Mouse (Mus musculus) lung, adult 2 months (tissue): ENCODE measurements around the gene Vps37c. TPM values are rescaled to one million over a fixed set of nuclear protein-coding genes. Genes with fewer than 3 reads are reported as not detected.

Experiments used
- DNase-seq: peaks from one replicate; pipeline ENCODE4 v3.0.0; 2022
- H3K4me1 ChIP-seq: fragments of 200-500 bp; 2 replicates; pipeline ENCODE4 v1.6.1; 2011; ENCODE audit warnings: low read length; ENCODE audit not compliant: control insufficient read depth, insufficient read depth
- H3K4me3 ChIP-seq: fragments of 200-500 bp; replicated peaks from 2 replicates; pipeline ENCODE3; 2011; ENCODE audit warnings: low read depth, mild to moderate bottlenecking, control low read depth, low read length; ENCODE audit errors: extremely low read depth
- CTCF ChIP-seq: fragments of 200-500 bp; IDR thresholded peaks from 2 replicates; pipeline ENCODE4 v1.5.1; 2011; ENCODE audit warnings: mild to moderate bottlenecking, low read length, control low read depth; ENCODE audit not compliant: insufficient read depth
- POLR2A ChIP-seq: fragments of 200-500 bp; IDR thresholded peaks from 2 replicates; pipeline ENCODE4 v1.6.1; 2011; ENCODE audit warnings: low read depth, mild to moderate bottlenecking, control low read depth, low read length, borderline replicate concordance; ENCODE audit errors: extremely low read depth
- WGBS: fragments of 180-500 bp; shearing (Covaris S2); methylation state at CpG from one replicate; pipeline ENCODE4 v1.1.7; 2018; 5-methylcytosine and 5-hydroxymethylcytosine counted together
- polyA plus RNA-seq: library from polyadenylated mRNA; depleted of rRNA; stranded (reverse); fragments of >200 nt; gene quantifications from 2 replicates; pipeline ENCODE4 v1.2.3, GENCODE M21; 2012

The Vps37c gene
- polyA plus RNA-seq, 1 experiment: 39.3 TPM

GRCm38 (mm10) chr19:10735861-10736260, 47.3 kb downstream of the Vps37c start:
- 87% methylated on average over 7 of the region's 7 CpGs for WGBS
- Histone ChIP-seq H3K4me3 (no peak overlapping the region), H3K4me1 (no peaks in the 10 kb centered on the region)

GRCm38 (mm10) chr19:10738038-10738437, 49.5 kb downstream of the Vps37c start:
- DNase-seq: no peak
- TF ChIP-seq CTCF (no peak), POLR2A (no peak)
- Histone ChIP-seq H3K4me1 (0 out of 2 replicates have a peak, but pooled peaks cover 3% of the 10 kb centered on the region), H3K4me3 (no peak overlapping the region)
- WGBS: 97% methylated on average over 6 of the region's 6 CpGs

More at GRCm38 (mm10) chr19:10735861-10736260, 47.3 kb downstream of the Vps37c start:
- TF ChIP-seq CTCF (no peak), POLR2A (no peak)
- no peak for DNase-seq

GRCm38 (mm10) chr19:10738811-10739210, 50.3 kb downstream of the Vps37c start, which contains the start of gene Cd5:
Cd5 (minus strand) TSS chr19:10739002.
- Histone ChIP-seq H3K4me1 (0 out of 2 replicates have a peak, but pooled peaks cover 3% of the 10 kb centered on the region), H3K4me3 (no peak within 1 kb of the TSS)
- TF ChIP-seq POLR2A: no peak
- TF ChIP-seq CTCF: no peak
- WGBS: 50% methylated on average over 4 of the region's 4 CpGs
- no peak for DNase-seq

- no peak for DNase-seq
- TF ChIP-seq CTCF: no peak
- TF ChIP-seq POLR2A: no peak
- 85% methylated on average over 4 of the region's 4 CpGs for WGBS
- H3K4me3 ChIP-seq: no peak overlapping the region
- 0 out of 2 replicates have a peak, but pooled peaks cover 3% of the 10 kb centered on the region for H3K4me1 ChIP-seq
These were observed 51.4 kb downstream of the Vps37c start for GRCm38 (mm10) chr19:10739916-10740315.

- 21% methylated on average over 11 of the region's 11 CpGs for WGBS
- DNase-seq: no peak
- TF ChIP-seq POLR2A (no peak), CTCF (no peak)
- Histone ChIP-seq H3K4me1 (0 out of 2 replicates have a peak, but pooled peaks cover 3% of the 10 kb centered on the region), H3K4me3 (no peak overlapping the region)
These were observed 52.3 kb downstream of the Vps37c start for GRCm38 (mm10) chr19:10740641-10741440.

GRCm38 (mm10) chr19:10742145-10742544, 53.6 kb downstream of the Vps37c start:
- DNase-seq: no peak
- Histone ChIP-seq H3K4me3 (no peak overlapping the region), H3K4me1 (0 out of 2 replicates have a peak, but pooled peaks cover 3% of the 10 kb centered on the region)
- TF ChIP-seq CTCF (no peak), POLR2A (no peak)
- WGBS: 70% methylated on average over 6 of the region's 6 CpGs

- 56% methylated on average over 3 of the region's 3 CpGs for WGBS
- H3K4me1 ChIP-seq: 0 out of 2 replicates have a peak, but pooled peaks cover 3% of the 10 kb centered on the region
- no peak for DNase-seq
- H3K4me3 ChIP-seq: no peak overlapping the region
- TF ChIP-seq POLR2A (no peak), CTCF (no peak)
These were observed 54.0 kb downstream of the Vps37c start for GRCm38 (mm10) chr19:10742565-10742964.

GRCm38 (mm10) chr19:10747182-10747581, 58.6 kb downstream of the Vps37c start:
- DNase-seq: no peak
- no peaks in the 10 kb centered on the region for H3K4me1 ChIP-seq
- WGBS: 70% methylated on average over 7 of the region's 7 CpGs
- no peak overlapping the region for H3K4me3 ChIP-seq
- TF ChIP-seq CTCF (no peak), POLR2A (no peak)

- TF ChIP-seq CTCF: no peak
- no peak for TF ChIP-seq POLR2A
- WGBS: 68% methylated on average over 6 of the region's 6 CpGs
- no peaks in the 10 kb centered on the region for H3K4me1 ChIP-seq
These were observed 59.2 kb downstream of the Vps37c start for GRCm38 (mm10) chr19:10747718-10748117.

GRCm38 (mm10) chr19:10748401-10749102, 60.0 kb downstream of the Vps37c start:
- DNase-seq: no peak
- H3K4me3 ChIP-seq: no peak overlapping the region
- H3K4me1 ChIP-seq: no peaks in the 10 kb centered on the region
- TF ChIP-seq CTCF (no peak), POLR2A (no peak)
- 58% methylated on average over 11 of the region's 11 CpGs for WGBS

More at GRCm38 (mm10) chr19:10747718-10748117, 59.2 kb downstream of the Vps37c start:
- no peak overlapping the region for H3K4me3 ChIP-seq
- no peak for DNase-seq
